11 mouse cellular contexts compared by ENCODE assay signal in the genomic region with DNA sequence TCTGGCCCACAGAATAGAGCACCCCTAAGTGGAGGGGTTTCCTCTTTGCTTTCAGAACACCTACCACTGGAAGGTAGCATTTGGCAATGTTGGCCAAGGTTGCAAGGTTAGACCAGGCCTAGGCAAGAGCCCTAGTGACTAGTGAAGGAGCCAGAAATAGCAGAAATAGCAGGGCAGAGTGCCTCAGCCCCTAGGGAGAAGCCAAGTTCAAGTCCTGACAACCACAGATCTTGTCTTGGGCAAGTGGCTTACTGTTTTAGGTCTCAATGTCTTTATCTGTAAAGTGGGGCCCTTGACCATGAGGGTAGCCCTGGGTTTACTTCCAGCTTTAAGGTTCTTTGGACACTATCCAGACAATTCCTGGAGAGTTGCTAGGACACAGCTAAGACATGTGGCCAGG. TPM values are rescaled to one million over a fixed set of nuclear protein-coding genes. Genes with fewer than 3 reads are reported as not detected.
A peak's percentile ranks its signal among the peaks of the same experiment; 100 is the strongest.
DNase-seq lines count a peak whose midpoint lies in the region; ATAC-seq and TF ChIP-seq lines count a peak whose summit lies in the region.
"Had no signal": no experiment of that assay in that cellular context is flagged by ENCODE, and none has a peak within 500 bp of the region (broad histone marks: within the 10 kb centered on the region; RNA-seq: fewer than 3 reads in every experiment).

No protein-coding gene starts in this region.

- H3K36me3 ChIP-seq in hindbrain, embryonic 13.5 days, result no peaks in the 10 kb centered on the region
- no peaks in the 10 kb centered on the region for H3K36me3 ChIP-seq in hindbrain, embryonic 11.5 days (ENCODE audit: control insufficient read depth, insufficient read depth, low read length)
- H3K36me3 ChIP-seq in MEL (ENCODE audit: control insufficient read depth in 1 of 2, insufficient read depth in 2 of 2, low read length in 2 of 2), result peaks cover 0 to 18% of the 10 kb centered on the region in 2 experiments; a peak in 2 of 4 replicates
- no peaks in the 10 kb centered on the region for H3K36me3 ChIP-seq in hindbrain, postnatal 0 days (ENCODE audit: insufficient read depth, low read length)

- no peak overlapping the region for H3K27ac ChIP-seq in hindbrain, embryonic 13.5 days
- no peak overlapping the region for H3K27ac ChIP-seq in hindbrain, embryonic 11.5 days (ENCODE audit: low read depth, low read length)
- H3K27ac ChIP-seq in MEL (ENCODE audit: control insufficient read depth, low read depth, low read length), result peak overlapping the region; percentile 62; the same call in 1 of the 2 replicates
- H3K27ac ChIP-seq in hindbrain, postnatal 0 days, result 0 out of 2 replicates have a peak overlapping the region, but pooled peaks have one; percentile 11
- H3K27ac ChIP-seq: liver, embryonic 14.5 days had no signal

- ATAC-seq in hindbrain, embryonic 13.5 days (ENCODE audit: low FRiP score), result no peak
- ATAC-seq in hindbrain, embryonic 11.5 days (ENCODE audit: low FRiP score), result no peak
- no peak for ATAC-seq in hindbrain, postnatal 0 days

- no peak for TF ChIP-seq CTCF in MEL (IDR thresholded peaks at IDR 0.05 in 2 of 3, conservative IDR thresholded peaks at IDR 0.05 in 1 of 3; ENCODE audit: control insufficient read depth in 1 of 3, insufficient read depth in 1 of 3, low read depth in 2 of 3, low read length in 3 of 3, poor library complexity in 1 of 3, severe bottlenecking in 1 of 3)
- no peak for TF ChIP-seq CTCF in hindbrain, postnatal 0 days (IDR thresholded peaks at IDR 0.05; ENCODE audit: low read depth)

- no peak overlapping the region for H3K9ac ChIP-seq in hindbrain, embryonic 13.5 days
- H3K9ac ChIP-seq in hindbrain, embryonic 11.5 days (ENCODE audit: low read depth, low read length), result no peak overlapping the region
- H3K9ac ChIP-seq in MEL (ENCODE audit: control insufficient read depth, low read depth, low read length, poor library complexity, severe bottlenecking), result no peak overlapping the region
- H3K9ac ChIP-seq in hindbrain, postnatal 0 days (replicated peaks; ENCODE audit: low read length), result no peak overlapping the region
- H3K9ac ChIP-seq: liver, embryonic 14.5 days had no signal

- TF ChIP-seq POLR2A in MEL (IDR thresholded peaks at IDR 0.05; ENCODE audit: control insufficient read depth in 1 of 2, insufficient read depth in 1 of 2, low read depth in 1 of 2, low read length in 2 of 2, poor library complexity in 1 of 2), result no peak

- peaks cover 70% of the 10 kb centered on the region for H3K4me1 ChIP-seq in hindbrain, embryonic 13.5 days (replicated peaks)
- H3K4me1 ChIP-seq in hindbrain, embryonic 11.5 days (replicated peaks; ENCODE audit: control insufficient read depth, insufficient read depth, low read length), result peaks cover 8% of the 10 kb centered on the region
- H3K4me1 ChIP-seq in MEL (ENCODE audit: control insufficient read depth in 1 of 2, insufficient read depth in 2 of 2, low read length in 2 of 2), result peaks cover 16 to 19% of the 10 kb centered on the region in 2 experiments
- peaks cover 16% of the 10 kb centered on the region for H3K4me1 ChIP-seq in hindbrain, postnatal 0 days (ENCODE audit: insufficient read depth, low read length)

- TF ChIP-seq RAD21 in MEL (IDR thresholded peaks at IDR 0.05; ENCODE audit: low read depth, low read length), result no peak

- no peak for TF ChIP-seq EP300 in MEL (IDR thresholded peaks at IDR 0.05; ENCODE audit: low read depth in 1 of 2, low read length in 2 of 2)

- H3K27me3 ChIP-seq in hindbrain, embryonic 13.5 days, result peaks cover 18% of the 10 kb centered on the region
- 0 out of 2 replicates have a peak, but pooled peaks cover 2% of the 10 kb centered on the region for H3K27me3 ChIP-seq in hindbrain, embryonic 11.5 days (ENCODE audit: control insufficient read depth, insufficient read depth, low read length)
- no peaks in the 10 kb centered on the region for H3K27me3 ChIP-seq in MEL (ENCODE audit: control insufficient read depth in 1 of 2, insufficient read depth in 2 of 2, low read length in 2 of 2)
- no peaks in the 10 kb centered on the region for H3K27me3 ChIP-seq in hindbrain, postnatal 0 days (ENCODE audit: insufficient read depth, low read length)

- H3K4me2 ChIP-seq in hindbrain, embryonic 13.5 days, result peak overlapping the region; percentile 95; the same call in 1 of the 2 replicates
- no peak overlapping the region for H3K4me2 ChIP-seq in hindbrain, embryonic 11.5 days (replicated peaks; ENCODE audit: low read depth, low read length)
- H3K4me2 ChIP-seq in hindbrain, postnatal 0 days (ENCODE audit: low read depth, low read length), result 0 out of 2 replicates have a peak overlapping the region, but pooled peaks have one; percentile 83

- DNase-seq in cerebellum, adult 9-11 months, result peak; percentile 47
- DNase-seq in cerebellum, adult 18-20 months, result no peak
- no peak for DNase-seq in hindbrain, embryonic 11.5 days (ENCODE audit: low spot score)
- DNase-seq in MEL (ENCODE audit: low read depth, low spot score), result peak; percentile 35
- no peak for DNase-seq in hindbrain, postnatal 0 days (ENCODE audit: low spot score)
- DNase-seq in urinary bladder, adult 2 months (ENCODE audit: low spot score), result no peak
- DNase-seq in layer of hippocampus, postnatal 25 days (ENCODE audit: extremely low spot score in 1 of 2, low spot score in 1 of 2), result no peak
- DNase-seq: embryo, embryonic 11 days; thymus, adult 18-20 months had no signal

- no peaks in the 10 kb centered on the region for H3K79me2 ChIP-seq in MEL (ENCODE audit: control insufficient read depth, insufficient read depth, low read length, poor library complexity)

- H3K4me3 ChIP-seq in hindbrain, embryonic 13.5 days, result no peak overlapping the region
- no peak overlapping the region for H3K4me3 ChIP-seq in hindbrain, embryonic 11.5 days (ENCODE audit: low read depth, low read length)
- no peak overlapping the region; a peak in 1 of 4 replicates for H3K4me3 ChIP-seq in MEL (ENCODE audit: control insufficient read depth in 1 of 2, insufficient read depth in 1 of 2, low read depth in 2 of 2, low read length in 2 of 2)
- no peak overlapping the region for H3K4me3 ChIP-seq in hindbrain, postnatal 0 days (ENCODE audit: low read length)

- no peaks in the 10 kb centered on the region for H3K9me3 ChIP-seq in hindbrain, embryonic 13.5 days
- no peaks in the 10 kb centered on the region for H3K9me3 ChIP-seq in hindbrain, embryonic 11.5 days (ENCODE audit: control insufficient read depth, low read length)
- H3K9me3 ChIP-seq in MEL (replicated peaks; ENCODE audit: insufficient read depth, low read length), result no peaks in the 10 kb centered on the region
- no peaks in the 10 kb centered on the region for H3K9me3 ChIP-seq in hindbrain, postnatal 0 days (ENCODE audit: low read length)

TF ChIP-seq in MEL, 35 proteins besides CTCF, POLR2A, EP300 and RAD21:
- TF ChIP-seq MYC (IDR thresholded peaks at IDR 0.05; ENCODE audit: low read depth, low read length), result 0 out of 2 replicates have a peak, but pooled peaks have one; percentile 6
- TF ChIP-seq MAX (IDR thresholded peaks at IDR 0.05; ENCODE audit: low read length), result 0 out of 2 replicates have a peak, but pooled peaks have one; percentile 22
- TF ChIP-seq MEF2A (IDR thresholded peaks at IDR 0.05; ENCODE audit: extremely low read depth, insufficient replicate concordance, low read depth, low read length, poor library complexity, severe bottlenecking), result no peak
- no peak for TF ChIP-seq ETS1 (IDR thresholded peaks at IDR 0.05; ENCODE audit: low read depth, low read length)
TF ChIP-seq in MEL: peak in this region for 2.

RNA-seq across cellular contexts. Expression of a gene that starts 5.4 kb away (rescaled TPM):
- 60.5 and 68.4 TPM in 2 replicates for polyA plus RNA-seq in hindbrain, embryonic 13.5 days (2015; fragmentation: Nextera tagmentation; extraction: Ambion mirVana)
- 28.1 and 34.8 TPM in 2 replicates for polyA plus RNA-seq in hindbrain, embryonic 11.5 days (2014; fragmentation: Nextera tagmentation; extraction: Ambion mirVana)
- total RNA-seq in MEL (2012; rRNA removed), result 0.03 TPM in 1 of 2 replicates, not detected in the other
- polyA plus RNA-seq in MEL (2012; ENCODE audit: insufficient read depth in 1 of 2, insufficient read length in 2 of 2, low read depth in 1 of 2, low replicate concordance in 2 of 2, missing spikeins in 1 of 2), result under 1 TPM in 1 of 2 experiments, not detected in 1; 0.03 TPM
- total RNA-seq in hindbrain, postnatal 0 days (2014; rRNA removed), result 127 and 131 TPM in 2 replicates
- 40.0 and 44.6 TPM in 2 replicates for polyA plus RNA-seq in hindbrain, postnatal 0 days (2015; fragmentation: Nextera tagmentation; extraction: Ambion mirVana)
- 58.6 and 85.5 TPM in 2 replicates for polyA plus RNA-seq in urinary bladder, adult 2 months (2012; rRNA removed)
- 10 to 100 TPM; 69.7 to 72.5 TPM for total RNA-seq in layer of hippocampus, postnatal 25 days (2021)

RNA-seq across cellular contexts. Expression of a gene that starts 45.0 kb away (rescaled TPM):
- 392 and 465 TPM in 2 replicates for polyA plus RNA-seq in hindbrain, embryonic 13.5 days (2015; fragmentation: Nextera tagmentation; extraction: Ambion mirVana)
- 521 and 561 TPM in 2 replicates for polyA plus RNA-seq in hindbrain, embryonic 11.5 days (2014; fragmentation: Nextera tagmentation; extraction: Ambion mirVana)
- total RNA-seq in MEL (2012; rRNA removed), result not detected in 2 replicates
- not detected for polyA plus RNA-seq in MEL (2012; ENCODE audit: insufficient read depth in 1 of 2, insufficient read length in 2 of 2, low read depth in 1 of 2, low replicate concordance in 2 of 2, missing spikeins in 1 of 2)
- 686 and 698 TPM in 2 replicates for total RNA-seq in hindbrain, postnatal 0 days (2014; rRNA removed)
- 470 and 480 TPM in 2 replicates for polyA plus RNA-seq in hindbrain, postnatal 0 days (2015; fragmentation: Nextera tagmentation; extraction: Ambion mirVana)
- polyA plus RNA-seq in urinary bladder, adult 2 months (2012; rRNA removed), result 874 and 1,097 TPM in 2 replicates
- total RNA-seq in layer of hippocampus, postnatal 25 days (2021), result 10 to 100 TPM; 44.4 to 50.5 TPM

Comparison
In these comparisons a context has a peak if more than half of its experiments do, and no peak if none do; other contexts are left out.
1. DNase-seq: peak in cerebellum, adult 9-11 months (single experiment) and MEL (single experiment); none in cerebellum, adult 18-20 months (0 of 2), hindbrain, embryonic 11.5 days (single experiment), hindbrain, postnatal 0 days (single experiment), urinary bladder, adult 2 months (single experiment) and layer of hippocampus, postnatal 25 days (0 of 2).
2. H3K27ac ChIP-seq: peak in MEL (single experiment) and hindbrain, postnatal 0 days (single experiment); none in hindbrain, embryonic 13.5 days (single experiment) and hindbrain, embryonic 11.5 days (single experiment).
3. RNA of a gene that starts 5.4 kb away (polyA plus RNA-seq): 60.5 to 68.4 TPM in hindbrain, embryonic 13.5 days, 58.6 to 85.5 TPM in urinary bladder, adult 2 months, 40.0 to 44.6 TPM in hindbrain, postnatal 0 days and 28.1 to 34.8 TPM in hindbrain, embryonic 11.5 days; 0.03 TPM in MEL; every median in the first group is over 10 times any median in the second.
4. RNA of a gene that starts 45.0 kb away (polyA plus RNA-seq): 874 to 1,097 TPM in urinary bladder, adult 2 months, 521 to 561 TPM in hindbrain, embryonic 11.5 days, 470 to 480 TPM in hindbrain, postnatal 0 days and 392 to 465 TPM in hindbrain, embryonic 13.5 days; not detected in MEL; every median in the first group is over 100 times any median in the second.